Mouse (Mus musculus) heart, embryonic 12.5 days (tissue): ENCODE data around the gene Sfxn3. TPM values are rescaled to one million over a fixed set of nuclear protein-coding genes. Genes with fewer than 3 reads are reported as not detected.

Experiments
- ATAC-seq: fragments of 200-750 bp; cut with Nextera tagmentation; 2 replicates; pipeline ENCODE4 v1.8.0; 2017; ENCODE audit warnings: moderate TSS enrichment, moderate library complexity; ENCODE audit not compliant: insufficient number of reproducible peaks, low FRiP score
- H3K27ac ChIP-seq: fragments of 300-500 bp; sonication (generic); 2 replicates; pipeline ENCODE4 v1.5.1; 2016; ENCODE audit warnings: mild to moderate bottlenecking, moderate library complexity; ENCODE audit not compliant: poor library complexity, severe bottlenecking
- H3K27me3 ChIP-seq: fragments of 300-500 bp; sonication (generic); replicated peaks from 2 replicates; pipeline ENCODE4 v1.6.1; 2016; ENCODE audit warnings: mild to moderate bottlenecking, moderate library complexity
- H3K36me3 ChIP-seq: fragments of 300-500 bp; sonication (generic); 2 replicates; pipeline ENCODE4 v1.6.1; 2016; ENCODE audit warnings: mild to moderate bottlenecking, moderate library complexity
- H3K4me1 ChIP-seq: fragments of 300-500 bp; sonication (generic); replicated peaks from 2 replicates; pipeline ENCODE4 v1.6.1; 2016; ENCODE audit warnings: mild to moderate bottlenecking
- H3K4me2 ChIP-seq: fragments of 300-500 bp; sonication (generic); 2 replicates; pipeline ENCODE4 v1.6.1; 2016; ENCODE audit warnings: mild to moderate bottlenecking, moderate library complexity
- H3K4me3 ChIP-seq: fragments of 300-500 bp; sonication (generic); 2 replicates; pipeline ENCODE4 v1.5.1; 2016; ENCODE audit warnings: mild to moderate bottlenecking
- H3K9ac ChIP-seq: fragments of 300-500 bp; sonication (generic); 2 replicates; pipeline ENCODE4 v1.6.1; 2016; ENCODE audit warnings: mild to moderate bottlenecking, moderate library complexity
- H3K9me3 ChIP-seq: fragments of 300-500 bp; sonication (generic); replicated peaks from 2 replicates; pipeline ENCODE4 v1.6.1; 2016; ENCODE audit warnings: mild to moderate bottlenecking, moderate library complexity
- WGBS: fragments of 180-500 bp; shearing (Covaris S2); methylation state at CpG from one replicate; pipeline ENCODE4 v1.1.7; 2016; 5-methylcytosine and 5-hydroxymethylcytosine counted together
- polyA plus RNA-seq: library from polyadenylated mRNA; unstranded; fragments of >200 nt; fragmentation: Nextera tagmentation; extraction: Ambion mirVana; gene quantifications from 2 replicates; pipeline ENCODE4 v1.2.1, GENCODE M21; 2016

The Sfxn3 gene
- 20.4 and 21.3 TPM in 2 replicates for polyA plus RNA-seq

- Histone ChIP-seq H3K27ac (peak within 1 kb of the TSS; percentile 93), H3K4me3 (peak within 1 kb of the TSS; percentile 63), H3K4me2 (peak within 1 kb of the TSS; percentile 83), H3K9ac (peak within 1 kb of the TSS; percentile 79), H3K9me3 (no peaks in the 10 kb centered on the region), H3K4me1 (peaks cover 28% of the 10 kb centered on the region), H3K36me3 (peaks cover 28% of the 10 kb centered on the region), H3K27me3 (peaks cover 39% of the 10 kb centered on the region)
- under 1% methylated on average over 26 of the region's 26 CpGs for WGBS
- ATAC-seq, result peak; percentile 89
Observed at GRCm38 (mm10) chr19:45047417-45047934, at the start of gene Sfxn3. Gene Sfxn3 (plus strand): TSS chr19:45047503.

- Histone ChIP-seq H3K4me1 (no peaks in the 10 kb centered on the region), H3K4me2 (no peak overlapping the region), H3K4me3 (no peak overlapping the region), H3K9me3 (no peaks in the 10 kb centered on the region), H3K9ac (no peak overlapping the region), H3K27ac (no peak overlapping the region), H3K36me3 (peaks cover 10% of the 10 kb centered on the region), H3K27me3 (no peaks in the 10 kb centered on the region)
- WGBS, result 81% methylated on average over 11 of the region's 11 CpGs
- ATAC-seq, result no peak
Observed at GRCm38 (mm10) chr19:44997786-44998185, 49.5 kb upstream of the Sfxn3 start.

GRCm38 (mm10) chr19:44999647-45000046, 47.7 kb upstream of the Sfxn3 start:
- Histone ChIP-seq H3K27me3 (no peaks in the 10 kb centered on the region), H3K4me2 (no peak overlapping the region), H3K27ac (no peak overlapping the region), H3K9me3 (no peaks in the 10 kb centered on the region), H3K4me1 (no peaks in the 10 kb centered on the region), H3K9ac (no peak overlapping the region), H3K4me3 (no peak overlapping the region), H3K36me3 (peaks cover 26% of the 10 kb centered on the region)
- 87% methylated on average over 8 of the region's 8 CpGs for WGBS
- ATAC-seq, result no peak

- 54% methylated on average over 3 of the region's 3 CpGs for WGBS
- Histone ChIP-seq H3K9me3 (no peaks in the 10 kb centered on the region), H3K36me3 (peaks cover 27% of the 10 kb centered on the region), H3K4me2 (no peak overlapping the region), H3K4me3 (no peak overlapping the region), H3K4me1 (peaks cover 14% of the 10 kb centered on the region), H3K9ac (no peak overlapping the region), H3K27me3 (no peaks in the 10 kb centered on the region), H3K27ac (no peak overlapping the region)
- no peak for ATAC-seq
Observed at GRCm38 (mm10) chr19:45002301-45002700, 45.0 kb upstream of the Sfxn3 start.

- no peak overlapping the region for H3K4me2 ChIP-seq
- no peaks in the 10 kb centered on the region for H3K27me3 ChIP-seq
- no peak overlapping the region for H3K9ac ChIP-seq
- WGBS, result 81% methylated on average over 7 of the region's 7 CpGs
- H3K9me3 ChIP-seq, result no peaks in the 10 kb centered on the region
- H3K36me3 ChIP-seq, result peaks cover 34% of the 10 kb centered on the region
- peaks cover 24% of the 10 kb centered on the region for H3K4me1 ChIP-seq
- H3K4me3 ChIP-seq, result no peak overlapping the region
- no peak for ATAC-seq
- no peak overlapping the region for H3K27ac ChIP-seq
Observed at GRCm38 (mm10) chr19:45003740-45004516, 43.4 kb upstream of the Sfxn3 start.

- H3K4me1 ChIP-seq, result peaks cover 24% of the 10 kb centered on the region
- peak within 1 kb of the TSS; percentile 97 for H3K4me2 ChIP-seq
- H3K27me3 ChIP-seq, result no peaks in the 10 kb centered on the region
- no peak for ATAC-seq
- H3K36me3 ChIP-seq, result peaks cover 46% of the 10 kb centered on the region
- H3K9me3 ChIP-seq, result no peaks in the 10 kb centered on the region
- peak within 1 kb of the TSS; percentile 90 for H3K9ac ChIP-seq
- H3K4me3 ChIP-seq, result peak within 1 kb of the TSS; percentile 94
- WGBS, result 9% methylated on average over 16 of the region's 16 CpGs
- H3K27ac ChIP-seq, result peak within 1 kb of the TSS; percentile 80
Observed at GRCm38 (mm10) chr19:45005444-45005843, 41.9 kb upstream of the Sfxn3 start, which contains the start of gene Twnk. Gene Twnk (plus strand): TSS chr19:45005663.

GRCm38 (mm10) chr19:45005957-45006712, 41.2 kb upstream of the Sfxn3 start, which contains the start of gene Mrpl43:
Gene Mrpl43 (minus strand): TSS chr19:45006442.
- Histone ChIP-seq H3K9ac (peak within 1 kb of the TSS; percentile 90), H3K27ac (peak within 1 kb of the TSS; percentile 80), H3K27me3 (no peaks in the 10 kb centered on the region), H3K4me1 (peaks cover 24% of the 10 kb centered on the region), H3K4me2 (peak within 1 kb of the TSS; percentile 97), H3K4me3 (peak within 1 kb of the TSS; percentile 94), H3K36me3 (peaks cover 49% of the 10 kb centered on the region), H3K9me3 (no peaks in the 10 kb centered on the region)
- peak; percentile 92 for ATAC-seq
- WGBS, result under 1% methylated on average over 82 of the region's 82 CpGs

GRCm38 (mm10) chr19:45007021-45007420, 40.3 kb upstream of the Sfxn3 start:
- ATAC-seq, result no peak
- 35% methylated on average over 17 of the region's 17 CpGs for WGBS

GRCm38 (mm10) chr19:45007425-45008191, 39.7 kb upstream of the Sfxn3 start:
- Histone ChIP-seq H3K4me3 (peak overlapping the region; percentile 94), H3K9me3 (no peaks in the 10 kb centered on the region), H3K27me3 (no peaks in the 10 kb centered on the region), H3K9ac (peak overlapping the region; percentile 90; the same call in 1 of the 2 replicates), H3K36me3 (peaks cover 55% of the 10 kb centered on the region), H3K4me2 (peak overlapping the region; percentile 97), H3K27ac (peak overlapping the region; percentile 80), H3K4me1 (peaks cover 24% of the 10 kb centered on the region)
- ATAC-seq, result no peak
- WGBS, result 85% methylated on average over 20 of the region's 20 CpGs

More at GRCm38 (mm10) chr19:45007021-45007420, 40.3 kb upstream of the Sfxn3 start:
- Histone ChIP-seq H3K27ac (peak overlapping the region; percentile 80), H3K4me2 (peak overlapping the region; percentile 97), H3K9me3 (no peaks in the 10 kb centered on the region), H3K36me3 (peaks cover 55% of the 10 kb centered on the region), H3K4me3 (peak overlapping the region; percentile 94), H3K9ac (peak overlapping the region; percentile 90), H3K27me3 (no peaks in the 10 kb centered on the region), H3K4me1 (peaks cover 24% of the 10 kb centered on the region)

GRCm38 (mm10) chr19:45010646-45011045, 36.7 kb upstream of the Sfxn3 start:
- no peak for ATAC-seq
- peaks cover 34% of the 10 kb centered on the region for H3K4me1 ChIP-seq
- no peak overlapping the region for H3K9ac ChIP-seq
- no peak overlapping the region for H3K4me2 ChIP-seq
- no peak overlapping the region for H3K27ac ChIP-seq
- no peaks in the 10 kb centered on the region for H3K9me3 ChIP-seq
- peaks cover 37% of the 10 kb centered on the region for H3K36me3 ChIP-seq
- H3K27me3 ChIP-seq, result no peaks in the 10 kb centered on the region
- no peak overlapping the region for H3K4me3 ChIP-seq
- WGBS, result 70% methylated on average over 4 of the region's 4 CpGs
